Mouse (Mus musculus) lung, postnatal 36 days (tissue): ENCODE measurements at regions not wholly inside any gene's neighbourhood (a gene's known extent, or its start where the extent isn't known, plus 50 kb on each side); places are given as distances from the start of the nearest gene placed in this dataset.
A peak's percentile ranks its signal among the peaks of the same experiment; 100 is the strongest.

Experiments
- DNase-seq: peaks from one replicate; pipeline ENCODE4 v3.0.0; 2022; ENCODE audit warnings: mixed read lengths

- no peak for DNase-seq
Observed at GRCm38 (mm10) chrX:112801113-112801512, 102.7 kb upstream of the Pof1b start.

GRCm38 (mm10) chrX:112778434-112778833, 80.0 kb upstream of the Pof1b start:
- peak; percentile 16 for DNase-seq

- DNase-seq, result no peak
Observed at GRCm38 (mm10) chrX:112755976-112756375, 57.5 kb upstream of the Pof1b start.
